Mouse (Mus musculus) heart, adult 2 months (tissue): ENCODE data around the gene Tom1l2.

Experiments
- CTCF ChIP-seq: fragments of 200-600 bp; IDR thresholded peaks from 2 replicates; pipeline ENCODE4 v1.8.1; 2022; ENCODE audit warnings: antibody characterized with exemption, mild to moderate bottlenecking, moderate library complexity
- EP300 ChIP-seq: fragments of 200-500 bp; IDR thresholded peaks from 2 replicates; pipeline ENCODE4 v1.6.1; 2011; ENCODE audit warnings: low read depth, low read length, control low read depth; ENCODE audit not compliant: insufficient read depth

GRCm38 (mm10) chr11:60335771-60336170, 16.9 kb downstream of the Tom1l2 start:
- TF ChIP-seq CTCF: no peak
- TF ChIP-seq EP300: no peak
